Mouse (Mus musculus) kidney, adult 2 months (tissue): ENCODE measurements around the gene Wdtc1.

Experiments used
- CTCF ChIP-seq: fragments of 200-500 bp; conservative IDR thresholded peaks from 2 replicates; pipeline ENCODE4 v1.5.1; 2011; ENCODE audit warnings: low read depth, mild to moderate bottlenecking, control low read depth, low read length, moderate library complexity, mixed read lengths; ENCODE audit not compliant: insufficient read depth, insufficient read length
- POLR2A ChIP-seq: fragments of 200-500 bp; IDR thresholded peaks from one replicate; pipeline ENCODE4 v1.6.1; 2011; ENCODE audit warnings: low read depth, low read length, control low read depth

DNA sequence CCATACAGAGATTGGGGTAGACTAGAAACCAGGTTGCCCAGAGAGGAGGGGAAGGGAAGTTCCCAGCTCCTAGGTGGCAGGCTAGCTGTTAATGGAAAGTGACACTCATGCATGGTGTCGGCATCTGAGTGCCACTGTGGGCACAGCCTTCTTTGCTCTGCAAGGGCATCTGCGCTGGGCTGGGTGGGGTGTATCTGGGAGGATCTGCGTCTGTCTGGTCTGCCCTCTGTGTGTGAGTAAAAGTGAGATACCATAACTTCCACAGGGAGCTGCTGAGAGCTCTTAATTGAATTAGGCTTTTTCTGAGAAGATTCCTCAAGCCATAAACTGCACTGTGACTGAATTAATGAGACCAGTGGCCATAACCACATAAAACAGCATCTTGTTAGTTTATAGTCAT is 26.6 kb upstream of the Wdtc1 start:
- TF ChIP-seq CTCF (no peak), POLR2A (no peak)
